Mouse (Mus musculus): ENCODE results near the gene Lhx3. TPM values are rescaled to one million over a fixed set of nuclear protein-coding genes. Genes with fewer than 3 reads are reported as not detected.

Gene Lhx3
- polyA plus RNA-seq, 1 experiment from 2014 or later, result 10.1 TPM

- Histone ChIP-seq H3K27me3 (ENCODE audit: control insufficient read depth, insufficient read depth, low read length) (peaks cover 29% of the 10 kb centered on the region), H3K9ac (replicated peaks; ENCODE audit: low read depth, low read length) (no peak overlapping the region)
- 62% methylated on average over 3 of the region's 3 CpGs for WGBS
These were observed 1.5 kb upstream of the Lhx3 start for GRCm38 (mm10) chr2:26209566-26209965.

GRCm38 (mm10) chr2:26207559-26207958 is 530 bp downstream of the Lhx3 start:
- Histone ChIP-seq H3K27ac (ENCODE audit: low read depth, low read length) (no peak overlapping the region), H3K9ac (replicated peaks; ENCODE audit: low read depth, low read length) (no peak overlapping the region), H3K4me2 (ENCODE audit: low read depth, low read length) (no peak overlapping the region), H3K36me3 (ENCODE audit: control insufficient read depth, insufficient read depth, low read length) (peaks cover 17% of the 10 kb centered on the region), H3K4me3 (ENCODE audit: low read depth, low read length) (no peak overlapping the region), H3K9me3 (ENCODE audit: control insufficient read depth, low read length) (no peaks in the 10 kb centered on the region), H3K27me3 (ENCODE audit: control insufficient read depth, insufficient read depth, low read length) (peaks cover 43% of the 10 kb centered on the region), H3K4me1 (ENCODE audit: control insufficient read depth, insufficient read depth, low read length) (peaks cover 12% of the 10 kb centered on the region; the same call in 1 of the 2 replicates)
- ATAC-seq (ENCODE audit: low read depth), result no peak
- WGBS, result 2% methylated on average over 9 of the region's 9 CpGs

More at GRCm38 (mm10) chr2:26209566-26209965, 1.5 kb upstream of the Lhx3 start:
- peaks cover 24% of the 10 kb centered on the region for H3K36me3 ChIP-seq (ENCODE audit: control insufficient read depth, insufficient read depth, low read length)
- H3K4me2 ChIP-seq (ENCODE audit: low read depth, low read length), result no peak overlapping the region
- H3K9me3 ChIP-seq (ENCODE audit: control insufficient read depth, low read length), result no peaks in the 10 kb centered on the region
- ATAC-seq (ENCODE audit: low read depth), result no peak
- H3K27ac ChIP-seq (ENCODE audit: low read depth, low read length), result no peak overlapping the region
- H3K4me1 ChIP-seq (ENCODE audit: control insufficient read depth, insufficient read depth, low read length), result peaks cover 12% of the 10 kb centered on the region; the same call in 1 of the 2 replicates
- H3K4me3 ChIP-seq (ENCODE audit: low read depth, low read length), result no peak overlapping the region

GRCm38 (mm10) chr2:26205761-26206160 is 2.3 kb downstream of the Lhx3 start:
- H3K36me3 ChIP-seq (ENCODE audit: control insufficient read depth, insufficient read depth, low read length), result peaks cover 4% of the 10 kb centered on the region; the same call in 1 of the 2 replicates
- H3K4me1 ChIP-seq (ENCODE audit: control insufficient read depth, insufficient read depth, low read length), result peaks cover 14% of the 10 kb centered on the region; the same call in 1 of the 2 replicates
- 7% methylated on average over 10 of the region's 10 CpGs for WGBS
- no peak overlapping the region for H3K4me3 ChIP-seq (ENCODE audit: low read depth, low read length)
- ATAC-seq (ENCODE audit: low read depth), result no peak
- H3K9me3 ChIP-seq (ENCODE audit: control insufficient read depth, low read length), result no peaks in the 10 kb centered on the region
- H3K4me2 ChIP-seq (ENCODE audit: low read depth, low read length), result no peak overlapping the region
- H3K27ac ChIP-seq (ENCODE audit: low read depth, low read length), result no peak overlapping the region
- H3K27me3 ChIP-seq (ENCODE audit: control insufficient read depth, insufficient read depth, low read length), result peaks cover 61% of the 10 kb centered on the region
- no peak overlapping the region for H3K9ac ChIP-seq (replicated peaks; ENCODE audit: low read depth, low read length)

- Histone ChIP-seq H3K9me3 (ENCODE audit: control insufficient read depth, low read length) (no peaks in the 10 kb centered on the region), H3K27me3 (ENCODE audit: control insufficient read depth, insufficient read depth, low read length) (peaks cover 67% of the 10 kb centered on the region), H3K9ac (replicated peaks; ENCODE audit: low read depth, low read length) (no peak overlapping the region), H3K36me3 (ENCODE audit: control insufficient read depth, insufficient read depth, low read length) (no peaks in the 10 kb centered on the region), H3K27ac (ENCODE audit: low read depth, low read length) (no peak overlapping the region), H3K4me1 (ENCODE audit: control insufficient read depth, insufficient read depth, low read length) (peaks cover 14% of the 10 kb centered on the region; the same call in 1 of the 2 replicates), H3K4me3 (ENCODE audit: low read depth, low read length) (no peak overlapping the region), H3K4me2 (ENCODE audit: low read depth, low read length) (no peak overlapping the region)
- no peak for ATAC-seq (ENCODE audit: low read depth)
- WGBS, result 2% methylated on average over 16 of the region's 16 CpGs
These were observed 3.0 kb downstream of the Lhx3 start for GRCm38 (mm10) chr2:26205126-26205525.

- Histone ChIP-seq H3K9ac (replicated peaks; ENCODE audit: low read depth, low read length) (0 out of 2 replicates have a peak overlapping the region, but pooled peaks have one; percentile 8), H3K4me2 (ENCODE audit: low read depth, low read length) (peak overlapping the region; percentile 31; the same call in 1 of the 2 replicates), H3K9me3 (ENCODE audit: control insufficient read depth, low read length) (no peaks in the 10 kb centered on the region), H3K4me3 (ENCODE audit: low read depth, low read length) (peak overlapping the region; percentile 15), H3K27ac (ENCODE audit: low read depth, low read length) (no peak overlapping the region), H3K36me3 (ENCODE audit: control insufficient read depth, insufficient read depth, low read length) (no peaks in the 10 kb centered on the region), H3K27me3 (ENCODE audit: control insufficient read depth, insufficient read depth, low read length) (peaks cover 83% of the 10 kb centered on the region), H3K4me1 (ENCODE audit: control insufficient read depth, insufficient read depth, low read length) (peaks cover 14% of the 10 kb centered on the region; the same call in 1 of the 2 replicates)
- under 1% methylated on average over 36 of the region's 36 CpGs for WGBS
- ATAC-seq (ENCODE audit: low read depth), result no peak
These were observed 5.1 kb downstream of the Lhx3 start for GRCm38 (mm10) chr2:26202849-26203475.

- no peak for ATAC-seq (ENCODE audit: low read depth)
- peak overlapping the region; percentile 15 for H3K4me3 ChIP-seq (ENCODE audit: low read depth, low read length)
- no peak overlapping the region for H3K27ac ChIP-seq (ENCODE audit: low read depth, low read length)
- under 1% methylated on average over 74 of the region's 77 CpGs for WGBS
- H3K4me1 ChIP-seq (ENCODE audit: control insufficient read depth, insufficient read depth, low read length), result peaks cover 10% of the 10 kb centered on the region; the same call in 1 of the 2 replicates
- H3K27me3 ChIP-seq (ENCODE audit: control insufficient read depth, insufficient read depth, low read length), result peaks cover 85% of the 10 kb centered on the region
- no peaks in the 10 kb centered on the region for H3K9me3 ChIP-seq (ENCODE audit: control insufficient read depth, low read length)
- peak overlapping the region; percentile 31 for H3K4me2 ChIP-seq (ENCODE audit: low read depth, low read length)
- H3K36me3 ChIP-seq (ENCODE audit: control insufficient read depth, insufficient read depth, low read length), result no peaks in the 10 kb centered on the region
- H3K9ac ChIP-seq (replicated peaks; ENCODE audit: low read depth, low read length), result 0 out of 2 replicates have a peak overlapping the region, but pooled peaks have one; percentile 8
These were observed 5.9 kb downstream of the Lhx3 start for GRCm38 (mm10) chr2:26201926-26202848.

- WGBS, result 1% methylated on average over 10 of the region's 10 CpGs
- no peaks in the 10 kb centered on the region for H3K9me3 ChIP-seq (ENCODE audit: control insufficient read depth, low read length)
- H3K36me3 ChIP-seq (ENCODE audit: control insufficient read depth, insufficient read depth, low read length), result no peaks in the 10 kb centered on the region
- no peak overlapping the region for H3K9ac ChIP-seq (replicated peaks; ENCODE audit: low read depth, low read length)
- no peak overlapping the region for H3K27ac ChIP-seq (ENCODE audit: low read depth, low read length)
- no peak overlapping the region for H3K4me3 ChIP-seq (ENCODE audit: low read depth, low read length)
- no peak overlapping the region for H3K4me2 ChIP-seq (ENCODE audit: low read depth, low read length)
- peaks cover 72% of the 10 kb centered on the region for H3K27me3 ChIP-seq (ENCODE audit: control insufficient read depth, insufficient read depth, low read length)
- ATAC-seq (ENCODE audit: low read depth), result no peak
- H3K4me1 ChIP-seq (ENCODE audit: control insufficient read depth, insufficient read depth, low read length), result 0 out of 2 replicates have a peak, but pooled peaks cover 3% of the 10 kb centered on the region
These were observed 9.6 kb downstream of the Lhx3 start for GRCm38 (mm10) chr2:26198488-26198887.

- H3K9ac ChIP-seq (replicated peaks; ENCODE audit: low read depth, low read length), result no peak overlapping the region
- H3K4me1 ChIP-seq (ENCODE audit: control insufficient read depth, insufficient read depth, low read length), result no peaks in the 10 kb centered on the region
- H3K36me3 ChIP-seq (ENCODE audit: control insufficient read depth, insufficient read depth, low read length), result no peaks in the 10 kb centered on the region
- no peak overlapping the region for H3K4me2 ChIP-seq (ENCODE audit: low read depth, low read length)
- no peak overlapping the region for H3K4me3 ChIP-seq (ENCODE audit: low read depth, low read length)
- 29% methylated on average over 7 of the region's 7 CpGs for WGBS
- ATAC-seq (ENCODE audit: low read depth), result no peak
- H3K27me3 ChIP-seq (ENCODE audit: control insufficient read depth, insufficient read depth, low read length), result peaks cover 48% of the 10 kb centered on the region
- no peaks in the 10 kb centered on the region for H3K9me3 ChIP-seq (ENCODE audit: control insufficient read depth, low read length)
- no peak overlapping the region for H3K27ac ChIP-seq (ENCODE audit: low read depth, low read length)
These were observed 13.3 kb downstream of the Lhx3 start for GRCm38 (mm10) chr2:26194552-26195339.
